Mouse (Mus musculus): ENCODE results near the gene Elob. TPM values are rescaled to one million over a fixed set of nuclear protein-coding genes. Genes with fewer than 3 reads are reported as not detected.

The Elob gene
- 283 and 297 TPM in 2 replicates for polyA plus RNA-seq (2012; rRNA removed)

DNA sequence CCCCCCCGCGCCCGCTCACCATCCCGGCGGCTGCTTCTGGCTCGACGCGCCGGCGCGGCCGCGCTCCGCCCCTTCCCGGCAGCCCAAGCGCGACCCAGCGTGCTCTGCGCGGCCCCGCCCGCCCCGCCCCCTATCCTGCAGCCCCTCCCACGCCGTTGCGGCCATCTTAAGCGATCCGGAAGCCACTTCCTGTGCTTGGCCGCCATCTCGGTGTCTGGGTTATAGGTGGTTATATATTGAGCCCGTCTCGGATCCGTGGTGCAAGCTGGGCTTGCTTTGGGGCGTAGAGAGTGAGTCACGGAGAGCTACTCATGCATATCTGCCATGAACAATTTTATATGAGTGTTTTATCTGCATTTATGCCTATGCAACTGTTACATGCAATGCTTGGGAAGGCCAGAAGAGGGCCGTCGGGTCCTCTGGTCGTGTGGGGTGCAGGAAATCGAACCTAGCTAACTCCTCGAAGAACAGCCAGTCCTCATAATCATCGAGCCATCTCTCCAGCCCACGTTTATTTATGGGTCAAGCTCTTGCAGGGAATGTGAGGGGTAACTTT is at the start of gene Elob:
Elob (minus strand) TSS at position 73 of the 556 bp plus-strand sequence.

DNA sequence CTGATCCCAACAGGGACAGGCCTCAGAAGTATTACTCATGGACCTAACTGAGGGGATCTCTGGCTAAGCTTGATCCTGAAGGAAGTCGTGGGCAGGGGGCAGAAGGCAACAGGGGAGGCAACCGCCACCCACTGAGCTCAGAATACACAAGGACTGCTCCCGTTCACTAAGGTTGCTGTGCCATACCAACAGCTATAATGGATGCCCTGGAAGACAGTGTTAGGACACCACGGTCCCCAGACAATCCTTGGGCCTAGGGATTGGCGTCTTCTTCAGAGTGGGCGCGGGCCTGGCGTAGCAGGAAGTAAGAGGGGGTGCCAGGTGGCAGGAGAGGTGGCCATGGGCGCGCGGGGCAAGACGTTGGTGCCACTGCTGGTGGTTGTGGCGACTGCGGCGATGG is 38.8 kb upstream of the Elob start, which contains the start of gene Prss21:
Prss21 (plus strand) TSS at position 301 of the 400 bp plus-strand sequence.

DNA sequence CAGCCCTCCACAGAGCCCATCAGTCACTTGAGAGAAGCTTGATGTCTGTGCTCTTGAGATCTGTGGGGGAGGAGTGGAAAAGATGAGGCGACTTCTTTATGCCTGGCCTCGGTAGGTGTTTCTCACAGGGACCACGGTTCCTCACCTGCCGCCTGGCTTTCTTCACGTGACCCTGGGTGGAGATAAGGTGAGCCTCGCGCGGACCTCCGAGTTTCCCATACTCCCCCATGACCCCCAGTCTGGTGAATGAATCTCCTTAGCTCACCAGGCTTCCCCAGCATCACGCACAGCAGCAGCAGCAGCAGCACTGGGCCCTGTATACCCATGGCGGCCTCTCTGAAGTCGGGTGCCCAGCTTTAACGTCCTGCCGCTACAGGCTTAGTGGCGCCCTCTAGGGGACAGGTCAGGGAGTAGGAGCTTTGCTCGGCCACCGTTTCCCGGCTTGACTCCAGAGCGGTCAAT is 14.9 kb upstream of the Elob start, which contains the start of the genes Prss32 and Prss41:
Prss32 (plus strand) TSS at position 44 of the 462 bp plus-strand sequence.
Prss41 (minus strand) TSS at position 361 of the 462 bp plus-strand sequence.

DNA sequence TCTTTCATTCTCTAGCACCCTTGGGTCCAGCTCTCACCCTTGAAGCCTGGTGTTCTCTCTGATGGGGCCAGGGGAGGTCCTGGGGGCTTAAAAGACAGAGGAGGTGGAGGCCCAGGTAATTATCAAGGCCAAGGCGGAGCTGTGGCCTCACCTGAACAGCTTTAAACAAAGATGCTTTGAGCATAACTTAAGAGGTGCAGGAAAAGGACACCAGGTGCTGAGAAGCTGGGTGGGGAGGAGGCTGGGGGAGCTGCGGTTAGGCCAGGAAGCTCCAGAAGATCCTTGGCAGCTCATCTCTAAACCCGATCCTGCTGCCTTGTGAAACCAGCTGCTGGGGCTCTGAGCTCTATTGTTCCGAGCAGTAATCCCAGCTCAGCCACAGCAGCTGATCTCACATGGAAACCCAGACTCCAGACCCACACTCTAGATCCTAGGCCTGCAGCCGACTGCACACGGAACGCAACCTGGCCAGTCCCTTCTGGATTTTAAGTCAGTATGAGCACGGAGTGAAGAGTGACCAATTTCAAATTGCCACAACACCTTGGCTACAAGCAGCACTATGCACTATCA is 7.2 kb upstream of the Elob start, which contains the start of gene Prss33:
Prss33 (minus strand) TSS at position 51 of the 570 bp plus-strand sequence.

DNA sequence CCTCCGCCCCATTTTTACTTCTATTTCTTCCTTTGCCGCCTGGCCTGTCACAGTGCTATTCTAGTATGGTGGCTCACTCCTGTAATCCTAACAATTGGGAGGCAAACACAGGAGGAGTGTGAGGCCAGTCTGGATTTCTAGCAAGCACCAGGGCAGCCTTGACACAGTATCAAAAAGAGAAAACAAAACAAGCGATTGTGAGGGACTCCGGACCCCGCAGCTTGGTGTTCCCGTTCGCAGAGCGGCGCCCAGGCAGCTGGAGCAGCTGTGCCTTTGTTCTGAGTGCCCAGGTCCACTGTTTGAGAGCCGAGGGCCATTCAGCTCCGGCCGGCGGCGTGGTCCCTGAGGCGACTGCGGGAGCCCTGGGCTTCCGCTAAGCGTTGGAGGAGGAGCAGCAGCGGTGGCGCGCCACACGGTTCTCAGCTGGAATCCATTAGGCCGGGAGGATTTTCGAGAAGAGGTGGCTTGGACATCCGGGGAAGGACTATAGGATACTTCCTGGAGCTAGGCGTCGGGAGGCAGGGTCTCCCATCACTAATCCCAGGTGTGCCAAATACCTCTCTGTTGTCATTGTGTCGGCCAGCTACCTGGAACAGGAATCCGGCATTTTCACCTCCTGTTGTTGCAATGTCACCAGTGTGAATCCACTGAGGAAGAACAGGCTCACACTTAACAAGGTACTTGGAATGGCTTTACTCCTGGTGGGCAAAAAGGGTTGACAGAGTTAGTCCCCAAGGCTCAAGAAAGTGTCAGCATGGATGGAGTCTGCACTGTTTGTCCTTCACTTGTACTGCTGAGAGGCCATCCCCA is 38.5 kb downstream of the Elob start, which contains the start of gene Srrm2:
Srrm2 (plus strand) TSS at position 264 of the 810 bp plus-strand sequence.

DNA sequence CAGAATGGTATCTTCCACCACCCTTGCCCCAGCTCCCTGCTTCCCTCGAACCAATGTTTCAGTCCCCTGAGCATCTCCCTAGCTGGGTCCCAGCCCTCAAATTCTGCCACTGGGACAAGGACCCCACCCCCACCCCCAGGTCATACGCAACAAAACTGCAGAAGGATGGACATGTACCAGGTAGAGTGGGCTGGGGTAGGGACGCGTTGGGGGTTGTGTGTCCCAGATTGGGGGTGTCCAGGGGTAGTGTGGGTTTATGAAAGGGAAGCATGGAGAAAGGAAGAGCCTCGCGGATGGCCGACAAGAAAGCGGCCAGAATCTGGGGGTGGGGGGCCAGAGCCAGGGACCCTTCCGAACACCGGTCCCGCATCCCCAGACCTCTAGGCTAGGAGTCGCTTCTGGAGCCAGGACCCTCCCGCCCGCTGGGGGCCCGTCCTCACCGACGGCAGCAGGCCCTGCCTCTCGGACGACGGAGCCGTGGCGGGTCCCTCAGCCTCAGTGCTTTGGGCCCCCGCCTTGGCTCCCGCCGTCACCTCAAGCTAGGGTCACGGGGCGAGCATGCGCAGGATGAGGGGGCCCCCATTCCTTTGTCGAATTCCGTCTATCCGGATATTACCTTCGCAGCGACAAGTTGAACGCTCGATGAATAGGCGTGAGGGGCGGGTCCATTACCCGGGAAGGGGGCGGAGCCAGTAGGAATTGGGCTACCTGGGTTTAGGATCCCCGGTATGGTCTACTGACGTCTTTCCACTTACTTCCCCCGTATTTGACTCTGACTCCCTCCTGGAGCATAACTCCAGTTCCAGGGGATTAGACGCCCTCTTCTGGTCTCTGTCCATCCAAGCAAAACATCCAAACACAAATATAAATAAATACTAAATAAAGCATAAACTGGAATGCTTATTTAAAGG is 43.1 kb downstream of the Elob start, which contains the start of gene Flywch2:
Flywch2 (minus strand) TSS at position 521 of the 911 bp plus-strand sequence.

Other genes starting within 250 kb of the Elob start
- gene Zfp13, start 229.6 kb downstream of the Elob start, polyA plus RNA-seq (2012; rRNA removed): 1.7 TPM in 2 replicates
- 0.03 TPM in 1 of 2 replicates, not detected in the other for gene Zscan10, start 228.3 kb downstream of the Elob start, polyA plus RNA-seq (2012; rRNA removed)
- 0.10 and 0.12 TPM in 2 replicates for gene Mmp25, start 183.9 kb downstream of the Elob start, polyA plus RNA-seq (2012; rRNA removed)
- gene Bicdl2, start 168.6 kb downstream of the Elob start, polyA plus RNA-seq (2012; rRNA removed): 0.03 TPM in 1 of 2 replicates, not detected in the other
- gene Hcfc1r1, start 155.5 kb downstream of the Elob start, polyA plus RNA-seq (2012; rRNA removed): 11.5 and 12.4 TPM in 2 replicates
- 16.5 and 18.5 TPM in 2 replicates for gene Thoc6, start 155.3 kb downstream of the Elob start, polyA plus RNA-seq (2012; rRNA removed)
- gene Tnfrsf12a, start 151.7 kb downstream of the Elob start, polyA plus RNA-seq (2012; rRNA removed): 1.6 and 1.8 TPM in 2 replicates
- gene Cldn6, start 149.9 kb downstream of the Elob start, polyA plus RNA-seq (2012; rRNA removed): 0.38 and 0.81 TPM in 2 replicates
- not detected in 2 replicates for gene Cldn9, start 145.1 kb downstream of the Elob start, polyA plus RNA-seq (2012; rRNA removed)
- 0.02 and 0.03 TPM in 2 replicates for gene 1520401A03Rik, start 106.4 kb downstream of the Elob start, polyA plus RNA-seq (2012; rRNA removed)
- 24.8 and 29.8 TPM in 2 replicates for gene Pkmyt1, start 102.8 kb downstream of the Elob start, polyA plus RNA-seq (2012; rRNA removed)
- 3.6 and 3.8 TPM in 2 replicates for gene Paqr4, start 88.3 kb downstream of the Elob start, polyA plus RNA-seq (2012; rRNA removed)
- gene Kremen2, start 83.3 kb downstream of the Elob start, polyA plus RNA-seq (2012; rRNA removed): 0.07 TPM in 1 of 2 replicates, not detected in the other
- 3.9 and 4.2 TPM in 2 replicates for gene Flywch1, start 57.5 kb downstream of the Elob start, polyA plus RNA-seq (2012; rRNA removed)
- gene Flywch2, start 43.1 kb downstream of the Elob start, polyA plus RNA-seq (2012; rRNA removed): 0.78 and 0.93 TPM in 2 replicates
- 104 and 131 TPM in 2 replicates for gene Srrm2, start 38.6 kb downstream of the Elob start, polyA plus RNA-seq (2012; rRNA removed)
- not detected in 2 replicates for gene Prss33, start 6.9 kb upstream of the Elob start, polyA plus RNA-seq (2012; rRNA removed)
- not detected in 2 replicates for gene Prss32, start 14.7 kb upstream of the Elob start, polyA plus RNA-seq (2012; rRNA removed)
- gene Prss41, start 15.0 kb upstream of the Elob start, polyA plus RNA-seq (2012; rRNA removed): 0.11 and 0.14 TPM in 2 replicates
- not detected in 2 replicates for gene Prss21, start 38.9 kb upstream of the Elob start, polyA plus RNA-seq (2012; rRNA removed)
- not detected in 2 replicates for gene Dcpp1, start 51.7 kb upstream of the Elob start, polyA plus RNA-seq (2012; rRNA removed)
- not detected in 2 replicates for gene Dcpp2, start 51.7 kb upstream of the Elob start, polyA plus RNA-seq (2012; rRNA removed)
- gene Dcpp3, start 88.3 kb upstream of the Elob start, polyA plus RNA-seq (2012; rRNA removed): not detected in 2 replicates
- gene Sbp, start 112.5 kb upstream of the Elob start, polyA plus RNA-seq (2012; rRNA removed): 0.02 TPM in 1 of 2 replicates, not detected in the other
- not detected in 2 replicates for gene Sbpl, start 126.1 kb upstream of the Elob start, polyA plus RNA-seq (2012; rRNA removed)
- gene Prss30, start 151.4 kb upstream of the Elob start, polyA plus RNA-seq (2012; rRNA removed): 0.06 and 0.09 TPM in 2 replicates
- gene Prss22, start 169.0 kb upstream of the Elob start, polyA plus RNA-seq (2012; rRNA removed): 0.05 TPM in 1 of 2 replicates, not detected in the other
- gene Prss27, start 209.0 kb upstream of the Elob start, polyA plus RNA-seq (2012; rRNA removed): 0.10 TPM in 1 of 2 replicates, not detected in the other
- 9.7 and 11.2 TPM in 2 replicates for gene Kctd5, start 244.3 kb upstream of the Elob start, polyA plus RNA-seq (2012; rRNA removed)